Mouse (Mus musculus): ENCODE measurements around the gene Kcnt2.

The Kcnt2 gene

GRCm38 (mm10) chr1:140379526-140379925 is 133.6 kb downstream of the Kcnt2 start:
- DNase-seq = no peak

DNA sequence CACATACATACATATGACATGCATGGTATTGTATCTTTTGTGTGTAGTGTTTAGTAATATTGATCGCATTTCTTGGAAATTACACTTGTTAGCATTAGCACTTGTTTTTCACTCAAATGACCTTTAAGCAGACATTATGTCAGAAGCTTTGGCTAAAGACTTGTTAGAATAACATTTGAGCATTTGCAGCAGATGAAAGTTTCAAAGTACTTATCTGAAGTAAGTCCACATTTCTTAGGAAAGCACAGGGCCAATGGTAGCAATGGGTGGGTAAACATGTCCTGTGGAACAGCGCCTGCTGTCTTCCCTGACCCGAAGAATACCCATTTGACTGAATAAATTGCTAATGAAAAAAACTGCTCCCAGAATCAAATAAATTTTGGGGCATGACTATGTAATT is 135.1 kb downstream of the Kcnt2 start:
- DNase-seq = no peak

DNA sequence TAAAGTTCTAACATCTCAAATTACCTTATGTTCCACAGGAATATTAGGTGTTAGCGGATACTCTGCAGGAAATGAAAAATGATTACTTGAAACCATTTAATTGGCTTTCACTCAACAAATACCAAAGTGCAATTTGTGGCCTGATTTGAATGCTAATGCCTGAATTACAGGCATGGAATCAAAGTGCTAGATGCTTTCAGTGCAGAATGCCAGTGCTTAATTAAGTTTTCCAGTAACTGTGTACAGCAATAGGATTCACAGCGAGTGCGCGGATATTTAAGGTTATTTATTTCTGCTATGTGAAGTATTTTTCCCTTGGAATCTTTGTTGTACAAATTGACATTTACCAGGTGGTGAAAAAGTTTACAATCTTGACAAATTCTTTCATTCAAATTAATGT is 144.3 kb downstream of the Kcnt2 start:
- DNase-seq = no peak

- no peak for DNase-seq
These were observed 151.8 kb downstream of the Kcnt2 start for GRCm38 (mm10) chr1:140397756-140398155.

GRCm38 (mm10) chr1:140406631-140407288 is 160.8 kb downstream of the Kcnt2 start:
- DNase-seq = no peak

DNA sequence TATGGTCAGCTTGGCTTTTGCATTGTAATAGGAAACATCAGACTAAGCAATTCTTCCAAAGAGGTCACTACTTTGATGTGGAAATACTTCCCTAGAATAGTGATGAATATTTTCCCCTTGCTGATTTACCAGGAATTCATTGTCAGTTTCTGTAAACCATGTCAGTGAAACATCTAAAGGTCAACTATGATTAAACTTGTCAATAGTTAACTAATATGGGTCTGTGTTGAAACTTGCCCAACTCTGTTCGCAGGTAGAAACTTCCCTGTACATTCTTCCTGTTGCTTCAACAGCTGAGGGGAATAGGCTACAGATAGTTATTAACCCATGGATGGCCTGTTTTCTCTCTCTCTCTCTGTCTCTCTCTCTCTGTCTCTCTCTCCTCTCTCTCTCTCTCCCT is 169.8 kb downstream of the Kcnt2 start:
- no peak for DNase-seq

GRCm38 (mm10) chr1:140422954-140423353 is 177.0 kb downstream of the Kcnt2 start:
- no peak for DNase-seq

GRCm38 (mm10) chr1:140429284-140429850 is 183.4 kb downstream of the Kcnt2 start:
- no peak for DNase-seq

DNA sequence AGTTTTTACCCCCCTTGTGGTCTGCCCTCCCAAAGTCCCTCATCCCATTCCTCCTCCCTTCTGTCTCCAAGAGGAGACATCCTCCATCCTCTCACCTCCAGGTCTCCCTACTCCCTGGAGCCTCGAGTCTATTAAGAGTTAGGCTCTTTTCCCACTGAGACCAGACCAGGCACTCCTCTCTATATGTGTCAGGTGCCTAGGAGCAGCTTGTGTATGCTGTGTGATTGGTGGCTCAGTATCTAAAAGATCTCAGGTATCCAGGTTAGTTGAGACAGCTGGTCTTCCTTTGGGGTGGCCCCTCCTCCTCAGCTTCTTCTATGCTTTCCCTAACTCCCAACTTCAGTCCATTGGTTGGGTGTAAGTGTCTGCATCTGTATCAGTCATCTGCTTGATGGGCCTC is 186.1 kb downstream of the Kcnt2 start:
- no peak for DNase-seq

- no peak for DNase-seq
These were observed 188.8 kb downstream of the Kcnt2 start for GRCm38 (mm10) chr1:140434791-140435190.

DNA sequence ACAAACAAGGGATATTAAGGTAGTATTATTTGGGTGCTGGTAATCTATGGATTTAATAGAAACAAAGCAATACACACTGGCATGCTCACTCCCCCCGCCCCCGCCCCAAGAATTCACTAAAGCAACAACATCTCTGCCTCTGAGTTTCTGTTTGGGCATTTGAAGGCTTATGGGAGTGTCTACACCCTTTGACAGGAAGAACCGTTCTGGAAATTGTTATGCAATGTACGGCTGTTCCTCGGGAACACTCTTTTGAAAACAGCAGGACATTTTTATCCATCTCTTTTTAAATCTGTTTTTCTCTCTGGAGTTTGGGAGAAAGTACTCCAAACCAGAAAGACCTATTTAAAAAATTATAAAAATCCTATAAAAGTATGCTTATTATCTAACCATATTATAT is 192.2 kb downstream of the Kcnt2 start:
- DNase-seq = no peak

DNA sequence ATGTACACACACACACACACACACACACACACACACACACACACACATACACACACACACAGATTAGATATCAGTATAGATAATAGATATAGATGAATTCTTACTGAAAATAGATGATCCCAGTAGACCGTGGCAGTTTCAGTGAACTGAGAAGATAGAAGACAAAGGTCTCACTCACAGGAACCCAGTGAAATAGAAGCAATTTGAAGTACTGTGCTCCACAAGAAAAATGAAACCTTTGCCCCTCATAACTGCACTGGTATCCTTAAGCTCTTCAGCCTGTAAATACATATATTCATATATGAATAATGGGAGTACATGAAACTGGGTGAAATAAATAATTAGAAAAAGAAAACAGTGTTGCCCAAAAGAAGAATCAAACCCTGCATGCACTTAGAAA is 197.9 kb downstream of the Kcnt2 start:
- DNase-seq = no peak

DNA sequence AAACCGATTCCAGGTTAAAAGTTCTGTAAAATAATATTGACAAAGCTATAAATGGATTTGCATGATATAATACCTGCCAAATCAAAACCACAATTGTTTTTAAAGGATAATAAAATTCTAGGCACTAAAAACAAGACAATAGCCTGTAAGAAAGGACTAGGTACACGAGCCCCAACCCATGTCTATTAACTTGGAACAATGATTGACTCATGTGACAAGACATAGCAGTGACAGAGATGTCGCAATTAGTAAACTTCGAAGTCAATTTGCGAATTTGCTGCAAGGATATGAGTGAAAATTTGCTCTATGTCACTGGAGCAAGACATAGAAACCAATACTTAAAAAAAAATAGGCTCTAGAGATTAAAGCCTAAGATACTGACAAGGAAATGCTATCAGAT is 198.4 kb downstream of the Kcnt2 start:
- no peak for DNase-seq

DNA sequence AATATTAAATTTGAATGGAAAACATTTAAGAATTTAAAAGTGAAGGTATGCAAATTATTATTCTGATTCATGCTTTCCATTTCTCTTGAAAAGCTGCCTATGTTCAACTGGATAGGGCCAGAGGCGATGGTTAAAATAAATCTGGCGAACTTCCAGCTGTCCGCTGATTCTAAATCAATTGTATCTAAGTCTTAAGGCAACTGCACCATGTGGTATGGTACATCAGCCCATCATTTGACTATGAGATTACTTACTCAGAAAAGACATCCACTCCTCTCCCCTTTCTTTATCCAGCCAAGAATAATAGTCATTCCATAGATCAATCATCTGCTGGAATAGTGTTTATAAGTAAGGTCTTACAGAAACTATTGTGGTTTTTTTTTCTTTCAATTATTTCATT is 205.5 kb downstream of the Kcnt2 start:
- no peak for DNase-seq

DNA sequence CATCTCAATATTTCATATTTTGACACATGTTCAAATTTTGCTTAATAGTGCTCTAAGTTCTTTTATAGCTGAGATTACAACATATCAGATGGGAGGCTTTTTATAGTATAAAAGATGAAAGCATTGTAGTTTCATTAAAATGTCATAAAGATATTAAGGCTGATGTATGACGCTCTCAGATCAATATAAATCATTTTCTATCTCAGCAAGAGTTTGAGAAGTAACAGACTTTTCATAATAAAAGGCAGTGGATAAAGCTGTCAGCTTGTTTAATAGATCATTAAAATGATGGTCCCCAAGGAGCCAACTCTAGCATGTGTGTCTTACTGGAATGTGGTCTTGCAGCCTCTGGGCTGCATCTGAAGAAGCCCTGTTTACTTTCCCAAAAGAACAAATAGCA is 206.0 kb downstream of the Kcnt2 start:
- no peak for DNase-seq

- DNase-seq = no peak
These were observed 209.9 kb downstream of the Kcnt2 start for GRCm38 (mm10) chr1:140455903-140456302.

DNA sequence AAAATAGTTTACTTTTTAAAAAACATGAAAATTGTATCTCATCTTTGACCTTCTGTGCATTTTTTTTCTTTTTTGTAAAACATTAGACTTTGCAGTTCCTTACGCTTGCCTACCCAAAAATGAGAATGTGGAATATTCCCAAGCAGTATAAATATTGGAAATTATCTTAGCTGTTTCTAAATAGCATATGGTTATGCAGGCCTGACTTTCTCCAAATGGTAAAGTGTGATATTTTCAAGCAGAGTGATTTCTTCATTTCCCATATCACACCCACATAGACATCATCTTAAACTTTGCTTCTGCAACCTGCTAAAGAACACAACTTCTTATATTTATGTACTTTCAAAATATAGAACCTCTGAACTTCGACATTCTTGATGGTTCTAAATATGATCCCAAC is 210.9 kb downstream of the Kcnt2 start:
- DNase-seq = no peak

DNA sequence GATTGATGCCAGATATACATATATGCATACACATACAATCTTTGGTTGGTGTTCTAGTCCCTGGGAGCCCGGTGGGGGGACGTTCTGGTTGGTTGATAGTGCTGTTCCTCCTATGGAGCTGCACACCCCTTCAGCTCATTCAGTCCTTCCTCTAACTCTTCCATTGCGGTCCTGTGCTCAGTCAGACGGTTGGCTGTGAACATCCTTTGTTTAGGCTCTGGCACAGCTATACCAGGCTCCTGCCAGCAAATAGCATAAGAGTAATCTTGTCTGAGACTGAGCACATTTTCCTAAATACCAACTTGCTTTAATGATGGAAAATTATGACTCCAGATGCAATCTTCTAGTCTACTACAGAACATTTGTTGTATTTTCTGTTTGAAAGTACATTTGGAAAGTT is 222.4 kb downstream of the Kcnt2 start:
- DNase-seq = no peak

GRCm38 (mm10) chr1:140469586-140469985 is 223.6 kb downstream of the Kcnt2 start:
- DNase-seq = no peak

DNA sequence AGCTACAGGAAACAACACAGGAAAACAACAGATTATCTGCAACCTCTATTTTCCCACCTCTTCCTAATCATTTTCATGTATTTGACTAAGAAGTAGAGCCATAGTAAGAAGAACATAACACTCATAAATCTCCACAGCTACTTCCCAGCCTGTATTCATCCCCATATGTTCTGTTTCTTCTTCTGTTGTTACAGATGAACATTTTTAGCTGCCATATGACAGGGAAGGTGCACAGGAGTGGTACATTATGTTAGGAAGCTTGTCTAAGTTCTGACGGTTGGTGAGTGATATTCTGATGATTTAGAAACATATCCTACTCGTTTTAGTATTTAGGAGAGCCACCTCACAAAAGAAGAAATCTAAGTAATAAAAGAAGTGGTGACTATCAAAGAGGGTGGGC is 231.0 kb downstream of the Kcnt2 start:
- DNase-seq = no peak

GRCm38 (mm10) chr1:140484016-140484415 is 238.1 kb downstream of the Kcnt2 start:
- no peak for DNase-seq

GRCm38 (mm10) chr1:140489816-140490215 is 243.9 kb downstream of the Kcnt2 start:
- no peak for DNase-seq

DNA sequence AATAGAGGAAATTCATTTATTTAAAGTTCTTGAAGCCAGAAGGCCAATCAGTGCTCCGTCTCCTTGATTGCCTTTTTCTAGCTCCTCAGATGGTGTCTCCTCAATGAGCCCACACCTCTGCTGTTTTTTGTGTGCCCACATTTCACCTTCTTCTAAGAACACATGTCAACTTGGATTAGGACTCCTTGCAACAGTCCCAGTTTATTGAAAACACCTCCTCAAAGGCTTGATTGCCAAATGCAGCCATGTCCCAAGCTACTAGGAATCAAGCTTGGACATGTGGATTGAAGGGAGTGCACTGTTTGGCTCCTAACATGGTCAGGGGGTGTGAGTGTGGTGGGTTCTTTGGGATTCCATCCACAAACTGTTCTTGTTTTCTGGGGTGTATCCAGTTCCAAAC is 245.4 kb downstream of the Kcnt2 start:
- DNase-seq = no peak

- no peak for DNase-seq
These were observed 246.3 kb downstream of the Kcnt2 start for GRCm38 (mm10) chr1:140492237-140492636.

DNA sequence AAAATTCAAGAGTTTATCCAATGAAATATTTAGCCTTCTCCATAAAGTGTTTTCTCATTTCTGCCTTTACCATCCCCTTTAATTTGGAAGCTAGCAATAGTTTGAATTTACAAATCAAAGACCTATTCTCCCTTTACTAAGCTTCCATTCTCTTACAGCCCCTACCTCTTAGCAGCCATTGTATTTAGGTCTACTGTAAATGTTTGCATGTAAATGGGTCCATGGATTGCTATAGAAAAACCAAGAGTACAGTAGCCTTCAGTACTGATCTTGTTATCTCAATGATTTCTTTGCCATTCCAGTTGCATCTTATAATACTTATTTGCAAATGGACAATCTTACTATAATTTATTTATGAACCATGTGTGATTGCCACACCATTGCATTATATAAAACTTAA is 267.5 kb downstream of the Kcnt2 start:
- no peak for DNase-seq

Measured in cerebellum, adult 18-20 months (tissue).